Mouse (Mus musculus) Muller cell, postnatal 12 days (primary cell): ENCODE results near the gene Uhrf1.

Source experiments
- DNase-seq: peaks from one replicate; pipeline ENCODE4 v3.0.0-alpha.2; 2015; ENCODE audit errors: inconsistent ontology term

The Uhrf1 gene

GRCm38 (mm10) chr17:56298238-56298637 lies 4.9 kb upstream of the Uhrf1 start:
- no peak for DNase-seq

- no peak for DNase-seq
Measured at GRCm38 (mm10) chr17:56300186-56300585, 2.9 kb upstream of the Uhrf1 start, which contains the start of gene Arrdc5. Arrdc5 (minus strand) TSS chr17:56300286.

- no peak for DNase-seq
Measured at GRCm38 (mm10) chr17:56302363-56302996, 641 bp upstream of the Uhrf1 start.

GRCm38 (mm10) chr17:56303847-56304586 lies 896 bp downstream of the Uhrf1 start:
- DNase-seq: peak; percentile 98

GRCm38 (mm10) chr17:56304718-56305117 lies 1.6 kb downstream of the Uhrf1 start:
- DNase-seq: no peak

GRCm38 (mm10) chr17:56305156-56305555 lies 2.0 kb downstream of the Uhrf1 start:
- DNase-seq: no peak

GRCm38 (mm10) chr17:56305826-56306225 lies 2.7 kb downstream of the Uhrf1 start:
- DNase-seq: no peak

GRCm38 (mm10) chr17:56308088-56308487 lies 5.0 kb downstream of the Uhrf1 start:
- DNase-seq: no peak

- DNase-seq: no peak
Measured at GRCm38 (mm10) chr17:56309191-56309945, 6.2 kb downstream of the Uhrf1 start.

GRCm38 (mm10) chr17:56324419-56324818 lies 21.3 kb downstream of the Uhrf1 start:
- no peak for DNase-seq

GRCm38 (mm10) chr17:56325450-56326152 lies 22.5 kb downstream of the Uhrf1 start, which contains the start of gene Kdm4b:
Kdm4b (plus strand) TSS chr17:56326062.
- DNase-seq: peak; percentile 100

GRCm38 (mm10) chr17:56326153-56327147 lies 23.3 kb downstream of the Uhrf1 start:
- peak; percentile 68 for DNase-seq

GRCm38 (mm10) chr17:56329267-56329666 lies 26.1 kb downstream of the Uhrf1 start:
- no peak for DNase-seq

- no peak for DNase-seq
Measured at GRCm38 (mm10) chr17:56330345-56330744, 27.2 kb downstream of the Uhrf1 start.

GRCm38 (mm10) chr17:56331256-56331655 lies 28.1 kb downstream of the Uhrf1 start:
- DNase-seq: peak; percentile 94

- no peak for DNase-seq
Measured at GRCm38 (mm10) chr17:56332987-56333386, 29.9 kb downstream of the Uhrf1 start.

GRCm38 (mm10) chr17:56337190-56337589 lies 34.1 kb downstream of the Uhrf1 start:
- peak; percentile 78 for DNase-seq

GRCm38 (mm10) chr17:56337791-56338190 lies 34.7 kb downstream of the Uhrf1 start:
- no peak for DNase-seq

- DNase-seq: no peak
Measured at GRCm38 (mm10) chr17:56338909-56339308, 35.8 kb downstream of the Uhrf1 start.

GRCm38 (mm10) chr17:56340717-56341116 lies 37.6 kb downstream of the Uhrf1 start:
- peak; percentile 73 for DNase-seq
